22 mouse cellular contexts compared by ENCODE assay signal in genomic region chr14:121663913-121664312, GRCm38 (mm10).
DNase-seq lines count a peak whose midpoint lies in the region; ATAC-seq and TF ChIP-seq lines count a peak whose summit lies in the region.
"Had no signal": no experiment of that assay in that cellular context is flagged by ENCODE, and none has a peak within 500 bp of the region (broad histone marks: within the 10 kb centered on the region; RNA-seq: fewer than 3 reads in every experiment).

No protein-coding gene starts in this region.

- no peak for TF ChIP-seq EP300 in liver, postnatal 0 days (IDR thresholded peaks at IDR 0.05; ENCODE audit: low read depth)

- TF ChIP-seq CTCF in intestine, postnatal 0 days (IDR thresholded peaks at IDR 0.05; ENCODE audit: low read depth): no peak
- TF ChIP-seq CTCF in liver, postnatal 0 days (IDR thresholded peaks at IDR 0.05; ENCODE audit: low read depth): no peak

- peaks cover 9% of the 10 kb centered on the region for H3K4me1 ChIP-seq in intestine, embryonic 15.5 days (replicated peaks)
- H3K4me1 ChIP-seq in intestine, postnatal 0 days (replicated peaks; ENCODE audit: control insufficient read depth, insufficient read depth, low read length): no peaks in the 10 kb centered on the region
- no peaks in the 10 kb centered on the region; the same call in 1 of the 2 replicates for H3K4me1 ChIP-seq in liver, postnatal 0 days (ENCODE audit: insufficient read depth)
- peaks cover 1% of the 10 kb centered on the region; the same call in 1 of the 2 replicates for H3K4me1 ChIP-seq in liver, embryonic 11.5 days (replicated peaks; ENCODE audit: control insufficient read depth, insufficient read depth, low read length)
- H3K4me1 ChIP-seq: forebrain, embryonic 10.5 days; forebrain, embryonic 13.5 days; hindbrain, embryonic 12.5 days had no signal

- H3K27ac ChIP-seq in intestine, embryonic 15.5 days: no peak overlapping the region
- H3K27ac ChIP-seq in intestine, postnatal 0 days (ENCODE audit: low read depth, low read length): no peak overlapping the region
- no peak overlapping the region for H3K27ac ChIP-seq in liver, postnatal 0 days (ENCODE audit: low read depth)
- H3K27ac ChIP-seq in liver, embryonic 11.5 days (ENCODE audit: low read depth, low read length): no peak overlapping the region
- H3K27ac ChIP-seq: forebrain, embryonic 10.5 days; forebrain, embryonic 13.5 days; hindbrain, embryonic 12.5 days had no signal

- H3K4me3 ChIP-seq in intestine, embryonic 15.5 days (replicated peaks): no peak overlapping the region
- H3K4me3 ChIP-seq in intestine, postnatal 0 days (ENCODE audit: low read depth, low read length): no peak overlapping the region
- no peak overlapping the region for H3K4me3 ChIP-seq in liver, postnatal 0 days (ENCODE audit: low read depth, low read length)
- no peak overlapping the region for H3K4me3 ChIP-seq in liver, embryonic 11.5 days (ENCODE audit: low read depth, low read length)
- H3K4me3 ChIP-seq: forebrain, embryonic 10.5 days; forebrain, embryonic 13.5 days; hindbrain, embryonic 12.5 days had no signal

- no peak overlapping the region for H3K9ac ChIP-seq in intestine, embryonic 15.5 days
- H3K9ac ChIP-seq in intestine, postnatal 0 days (ENCODE audit: low read depth, low read length): no peak overlapping the region
- H3K9ac ChIP-seq in liver, postnatal 0 days (replicated peaks): no peak overlapping the region
- no peak overlapping the region for H3K9ac ChIP-seq in liver, embryonic 11.5 days (ENCODE audit: low read depth, low read length)
- H3K9ac ChIP-seq: forebrain, embryonic 13.5 days; hindbrain, embryonic 12.5 days had no signal

- peak; percentile 32; the same call in 1 of the 2 replicates for ATAC-seq in intestine, embryonic 15.5 days
- no peak for ATAC-seq in intestine, postnatal 0 days
- peak; percentile 48; the same call in 1 of the 2 replicates for ATAC-seq in liver, postnatal 0 days
- ATAC-seq in liver, embryonic 11.5 days (replicated peaks; ENCODE audit: low FRiP score): no peak
- ATAC-seq: forebrain, embryonic 13.5 days; forebrain, embryonic 16.5 days; Patski had no signal

- no peaks in the 10 kb centered on the region for H3K9me3 ChIP-seq in intestine, embryonic 15.5 days
- H3K9me3 ChIP-seq in intestine, postnatal 0 days (ENCODE audit: control insufficient read depth): no peaks in the 10 kb centered on the region
- H3K9me3 ChIP-seq in liver, postnatal 0 days (ENCODE audit: low read length): no peaks in the 10 kb centered on the region
- H3K9me3 ChIP-seq in liver, embryonic 11.5 days (ENCODE audit: control insufficient read depth, low read length): no peaks in the 10 kb centered on the region
- H3K9me3 ChIP-seq: forebrain, embryonic 10.5 days; forebrain, embryonic 13.5 days had no signal

- no peak overlapping the region for H3K4me2 ChIP-seq in intestine, embryonic 15.5 days (replicated peaks)
- H3K4me2 ChIP-seq in intestine, postnatal 0 days (replicated peaks; ENCODE audit: low read depth): no peak overlapping the region
- H3K4me2 ChIP-seq in liver, postnatal 0 days (ENCODE audit: low read depth, low read length): no peak overlapping the region
- no peak overlapping the region for H3K4me2 ChIP-seq in liver, embryonic 11.5 days
- H3K4me2 ChIP-seq: forebrain, embryonic 13.5 days; heart, embryonic 11.5 days; hindbrain, embryonic 12.5 days had no signal

- WGBS in intestine, embryonic 15.5 days: 67% methylated on average over 1 of the region's 1 CpGs
- WGBS in intestine, postnatal 0 days: 53% methylated on average over 1 of the region's 1 CpGs
- 66% methylated on average over 1 of the region's 1 CpGs for WGBS in liver, postnatal 0 days (ENCODE audit: insufficient replicate concordance)
- 93% methylated on average over 1 of the region's 1 CpGs for WGBS in liver, embryonic 11.5 days

- no peaks in the 10 kb centered on the region for H3K27me3 ChIP-seq in intestine, embryonic 15.5 days (replicated peaks)
- no peaks in the 10 kb centered on the region for H3K27me3 ChIP-seq in intestine, postnatal 0 days (replicated peaks; ENCODE audit: control insufficient read depth, insufficient read depth, low read length)
- H3K27me3 ChIP-seq in liver, postnatal 0 days (ENCODE audit: insufficient read depth, low read length): no peaks in the 10 kb centered on the region
- H3K27me3 ChIP-seq in liver, embryonic 11.5 days (replicated peaks; ENCODE audit: control insufficient read depth, insufficient read depth, low read length): no peaks in the 10 kb centered on the region
- H3K27me3 ChIP-seq: CH12.LX; forebrain, embryonic 13.5 days; hindbrain, embryonic 12.5 days; Patski had no signal

- DNase-seq in kidney, adult 8-10 months: peak; percentile 50 to 75
- DNase-seq in kidney, postnatal 4 days: no peak
- no peak for DNase-seq in liver, postnatal 0 days
- no peak for DNase-seq in liver, embryonic 11.5 days (ENCODE audit: low spot score)
- no peak for DNase-seq in gastrocnemius, adult 8-10 months (ENCODE audit: low spot score in 2 of 2)
- no peak for DNase-seq in spleen, postnatal 36 days (ENCODE audit: low spot score in 2 of 2)
- DNase-seq: adrenal gland, postnatal 10 days; adrenal gland, postnatal 36 days; cerebellum, adult 18-20 months; cerebellum, adult 9-10 months; cerebellum, postnatal 14 days; gastrocnemius, postnatal 14 days; heart, adult 11 months had no signal

- H3K36me3 ChIP-seq in intestine, embryonic 15.5 days: 0 out of 2 replicates have a peak, but pooled peaks cover 2% of the 10 kb centered on the region
- no peaks in the 10 kb centered on the region; the same call in 1 of the 2 replicates for H3K36me3 ChIP-seq in intestine, postnatal 0 days (ENCODE audit: control insufficient read depth, insufficient read depth)
- no peaks in the 10 kb centered on the region for H3K36me3 ChIP-seq in liver, postnatal 0 days (replicated peaks; ENCODE audit: insufficient read depth, low read length)
- no peaks in the 10 kb centered on the region; the same call in 1 of the 2 replicates for H3K36me3 ChIP-seq in liver, embryonic 11.5 days (ENCODE audit: control insufficient read depth, insufficient read depth, low read length)
- H3K36me3 ChIP-seq: forebrain, embryonic 10.5 days; hindbrain, embryonic 12.5 days had no signal

Comparison
In these comparisons a context has a peak if more than half of its experiments do, and no peak if none do; other contexts are left out.
1. ATAC-seq: peak in intestine, embryonic 15.5 days (single experiment) and liver, postnatal 0 days (single experiment); none in intestine, postnatal 0 days (single experiment) and liver, embryonic 11.5 days (single experiment).
2. DNase-seq: peak in kidney, adult 8-10 months (2 of 2); none in kidney, postnatal 4 days (0 of 2), liver, postnatal 0 days (single experiment), liver, embryonic 11.5 days (single experiment), gastrocnemius, adult 8-10 months (0 of 2) and spleen, postnatal 36 days (0 of 2).